Mouse (Mus musculus): Measurements from ENCODE around the gene Dmrtc1b. TPM values are rescaled to one million over a fixed set of nuclear protein-coding genes. Genes with fewer than 3 reads are reported as not detected.

The Dmrtc1b gene
- polyA plus RNA-seq (2012; ENCODE audit: low replicate concordance): not detected in 2 replicates

DNA sequence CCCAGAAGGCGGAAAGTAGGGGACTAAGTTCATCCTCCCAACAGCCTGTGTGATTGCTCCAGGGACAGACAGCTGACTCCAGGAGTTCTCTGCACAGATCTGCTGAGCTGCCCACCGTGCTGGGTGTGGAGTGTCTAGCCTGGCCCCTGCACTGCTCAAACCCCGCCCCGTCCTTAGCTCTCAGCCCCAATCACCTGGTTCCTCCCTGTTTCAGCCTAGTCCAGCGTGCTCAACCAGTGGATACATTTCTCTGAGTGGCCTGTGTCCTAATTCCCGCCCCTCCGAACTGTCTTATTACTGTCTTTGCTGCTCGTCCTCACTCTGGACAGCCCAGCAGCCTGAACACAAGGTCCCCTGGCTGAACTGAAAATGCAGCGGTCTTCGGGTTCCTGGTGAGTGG is at the start of gene Dmrtc1b, which contains the start of gene Gm9112:
Dmrtc1b (plus strand) TSS at position 331 of the 400 bp plus-strand sequence.
Gm9112 (minus strand) TSS at position 101 of the 400 bp plus-strand sequence.

DNA sequence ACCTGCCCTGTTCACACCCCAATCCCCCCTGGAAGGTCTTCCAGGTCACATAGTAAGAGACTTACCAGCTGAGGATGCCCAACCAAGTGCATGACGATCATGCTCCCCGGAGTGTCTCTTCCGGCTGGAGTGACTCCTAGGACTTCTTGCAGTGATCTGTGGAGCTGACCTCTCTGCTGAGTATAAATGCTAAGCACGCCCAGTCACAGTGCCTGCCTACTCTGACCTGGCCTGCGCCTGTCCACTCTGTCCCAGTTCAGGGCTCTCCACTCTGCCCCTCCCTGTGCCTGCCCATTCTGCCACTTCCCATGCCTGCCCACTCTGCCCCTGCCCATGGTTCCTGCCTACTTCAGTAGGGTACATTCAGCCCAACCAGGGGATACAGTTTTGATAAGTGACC is 20.8 kb upstream of the Dmrtc1b start, which contains the start of gene Gm3880:
Gm3880 (minus strand) TSS at position 101 of the 400 bp plus-strand sequence.

Other genes starting within 250 kb of the Dmrtc1b start
- 2.3 and 6.1 TPM in 2 replicates for gene Hdac8, start 202.5 kb upstream of the Dmrtc1b start, polyA plus RNA-seq (2012; ENCODE audit: low replicate concordance)
- gene Phka1, start 63.6 kb upstream of the Dmrtc1b start, polyA plus RNA-seq (2012; ENCODE audit: low replicate concordance): 1.4 and 3.0 TPM in 2 replicates
- not detected in 2 replicates for gene Gm3880, start 20.9 kb upstream of the Dmrtc1b start, polyA plus RNA-seq (2012; ENCODE audit: low replicate concordance)
- gene Gm9112, start 230 bp upstream of the Dmrtc1b start, polyA plus RNA-seq (2012; ENCODE audit: low replicate concordance): not detected in 2 replicates
- not detected in 2 replicates for gene Dmrtc1c1, start 95.1 kb downstream of the Dmrtc1b start, polyA plus RNA-seq (2012; ENCODE audit: low replicate concordance)
- gene Dmrtc1c2, start 146.8 kb downstream of the Dmrtc1b start, polyA plus RNA-seq (2012; ENCODE audit: low replicate concordance): not detected in 2 replicates
- gene 1700031F05Rik, start 160.1 kb downstream of the Dmrtc1b start, polyA plus RNA-seq (2012; ENCODE audit: low replicate concordance): not detected in 2 replicates
- not detected in 2 replicates for gene Dmrtc1a, start 200.8 kb downstream of the Dmrtc1b start, polyA plus RNA-seq (2012; ENCODE audit: low replicate concordance)
- gene 1700011M02Rik, start 201.0 kb downstream of the Dmrtc1b start, polyA plus RNA-seq (2012; ENCODE audit: low replicate concordance): not detected in 2 replicates
- not detected in 2 replicates for gene 1700018G05Rik, start 220.5 kb downstream of the Dmrtc1b start, polyA plus RNA-seq (2012; ENCODE audit: low replicate concordance)